Mouse (Mus musculus) hindbrain, postnatal 0 days (tissue): ENCODE data around the gene Stx6. TPM values are rescaled to one million over a fixed set of nuclear protein-coding genes. Genes with fewer than 3 reads are reported as not detected.

Experiments used
- ATAC-seq: fragments of 200-750 bp; cut with Nextera tagmentation; 2 replicates; pipeline ENCODE4 v1.8.0; 2017; ENCODE audit warnings: mild to moderate bottlenecking, moderate TSS enrichment, moderate library complexity
- DNase-seq: peaks from one replicate; pipeline ENCODE4 v3.0.0-alpha.2; 2015; ENCODE audit warnings: low spot score
- H3K27ac ChIP-seq: fragments of 300-500 bp; sonication (generic); 2 replicates; pipeline ENCODE4 v1.5.1; 2014; ENCODE audit warnings: mild to moderate bottlenecking
- H3K27me3 ChIP-seq: fragments of 300-500 bp; sonication (generic); 2 replicates; pipeline ENCODE4 v1.6.1; 2014; ENCODE audit warnings: low read length, mixed read lengths; ENCODE audit not compliant: insufficient read depth
- H3K36me3 ChIP-seq: fragments of 300-500 bp; sonication (generic); 2 replicates; pipeline ENCODE4 v1.6.1; 2014; ENCODE audit warnings: low read length, mixed read lengths; ENCODE audit not compliant: insufficient read depth
- H3K4me1 ChIP-seq: fragments of 300-500 bp; sonication (generic); 2 replicates; pipeline ENCODE4 v1.6.1; 2014; ENCODE audit warnings: antibody characterized with exemption, low read length, mixed read lengths; ENCODE audit not compliant: insufficient read depth
- H3K4me2 ChIP-seq: fragments of 300-500 bp; sonication (generic); 2 replicates; pipeline ENCODE4 v1.6.1; 2014; ENCODE audit warnings: low read depth, mild to moderate bottlenecking, low read length, moderate library complexity, mixed read lengths
- H3K4me3 ChIP-seq: fragments of 300-500 bp; sonication (generic); 2 replicates; pipeline ENCODE4 v1.5.1; 2014; ENCODE audit warnings: low read length
- H3K9ac ChIP-seq: fragments of 300-500 bp; sonication (generic); replicated peaks from 2 replicates; pipeline ENCODE4 v1.6.1; 2014; ENCODE audit warnings: mild to moderate bottlenecking, low read length, moderate library complexity, mixed read lengths
- H3K9me3 ChIP-seq: fragments of 300-500 bp; sonication (generic); 2 replicates; pipeline ENCODE4 v1.6.1; 2016; ENCODE audit warnings: low read length, mixed read lengths
- CTCF ChIP-seq: IDR thresholded peaks from 2 replicates; pipeline ENCODE4 v1.5.1; 2016; ENCODE audit warnings: antibody characterized with exemption, control low read depth, low read depth
- WGBS: fragments of 180-500 bp; shearing (Covaris S2); extraction: QIAGEN DNeasy Blood & Tissue Kit; methylation state at CpG from one replicate; pipeline ENCODE4 v1.1.7; 2014; 5-methylcytosine and 5-hydroxymethylcytosine counted together
- polyA plus RNA-seq: library from polyadenylated mRNA; unstranded; fragments of >200 nt; fragmentation: Nextera tagmentation; extraction: Ambion mirVana; gene quantifications from 2 replicates; pipeline ENCODE4 v1.2.1, GENCODE M21; 2015
- total RNA-seq: library from RNA; depleted of rRNA; stranded (reverse); fragments of >200 nt; gene quantifications from 2 replicates; pipeline ENCODE4 v1.2.3, GENCODE M21; 2014

The Stx6 gene
- total and polyA plus RNA-seq, 2 experiments from 2014 or later, result 82.2 to 84.2 TPM

DNA sequence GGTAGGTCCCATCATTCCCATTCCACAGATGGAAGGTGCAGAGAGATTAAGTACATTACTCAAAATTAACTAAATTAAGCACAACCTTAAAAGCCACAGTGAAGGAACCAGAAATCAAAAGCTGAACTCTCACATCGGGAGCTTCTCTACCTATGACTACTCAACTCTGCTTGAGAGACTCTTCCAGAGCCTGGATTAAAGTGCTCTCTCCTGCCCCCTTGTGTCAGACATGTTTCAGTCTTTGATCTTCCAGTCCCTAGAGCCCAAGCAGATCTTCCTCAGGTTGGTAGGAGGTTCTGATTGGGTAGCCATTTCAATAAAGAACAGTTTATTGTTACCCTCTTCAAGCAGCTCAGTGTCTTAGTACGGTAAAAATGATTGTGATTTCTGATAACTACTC lies 18.4 kb upstream of the Stx6 start:
- no peak overlapping the region for H3K27ac ChIP-seq
- 74% methylated on average over 2 of the region's 2 CpGs for WGBS

DNA sequence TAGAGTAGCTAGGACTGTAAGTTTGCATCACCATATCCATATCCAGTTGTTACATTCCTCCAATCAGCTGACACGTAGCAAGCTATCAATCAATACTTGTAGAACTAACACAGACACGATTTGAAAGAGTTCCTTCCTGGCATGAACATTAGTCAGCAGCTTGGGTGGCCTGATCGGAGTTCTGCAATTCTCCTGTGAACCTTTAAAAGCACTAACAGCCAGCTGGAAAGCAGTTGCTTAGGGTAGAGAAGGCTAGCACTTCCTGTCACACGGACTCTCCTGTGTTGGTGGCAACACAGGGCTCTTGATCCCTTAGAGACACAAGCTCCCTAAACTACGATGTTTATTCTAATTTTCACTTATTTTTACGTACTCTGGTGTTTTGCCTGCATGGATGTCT lies 12.9 kb upstream of the Stx6 start:
- Histone ChIP-seq H3K27ac (no peak overlapping the region), H3K36me3 (no peaks in the 10 kb centered on the region), H3K4me1 (no peaks in the 10 kb centered on the region), H3K4me2 (peak overlapping the region; percentile 18; the same call in 1 of the 2 replicates), H3K4me3 (no peak overlapping the region; the same call in 1 of the 2 replicates), H3K27me3 (no peaks in the 10 kb centered on the region), H3K9me3 (no peaks in the 10 kb centered on the region), H3K9ac (no peak overlapping the region; the same call in 1 of the 2 replicates)
- ATAC-seq (no peak), DNase-seq (no peak)
- no peak for TF ChIP-seq CTCF
- WGBS, result 53% methylated on average over 6 of the region's 6 CpGs

More for the DNA sequence above, 18.4 kb upstream of the Stx6 start:
- Histone ChIP-seq H3K27me3 (no peaks in the 10 kb centered on the region), H3K9me3 (no peaks in the 10 kb centered on the region), H3K4me2 (no peak overlapping the region), H3K4me3 (no peak overlapping the region), H3K9ac (no peak overlapping the region), H3K36me3 (no peaks in the 10 kb centered on the region), H3K4me1 (no peaks in the 10 kb centered on the region)
- ATAC-seq, result no peak
- peak; percentile 51 for TF ChIP-seq CTCF
- peak; percentile 39 for DNase-seq

- WGBS, result 45% methylated on average over 8 of the region's 8 CpGs
- Histone ChIP-seq H3K9ac (no peak within 1 kb of the TSS; the same call in 1 of the 2 replicates), H3K27ac (no peak within 1 kb of the TSS; the same call in 1 of the 2 replicates), H3K4me1 (no peaks in the 10 kb centered on the region), H3K36me3 (no peaks in the 10 kb centered on the region), H3K4me2 (peak within 1 kb of the TSS; percentile 49), H3K27me3 (no peaks in the 10 kb centered on the region), H3K4me3 (peak within 1 kb of the TSS; percentile 29), H3K9me3 (no peaks in the 10 kb centered on the region)
- TF ChIP-seq CTCF, result no peak
- peak; percentile 94 for ATAC-seq
- DNase-seq, result peak; percentile 92
Observed at GRCm38 (mm10) chr1:155146572-155146980, 11.9 kb upstream of the Stx6 start, which contains the start of gene Mr1. Gene Mr1 (minus strand): TSS chr1:155146814.

- H3K4me3 ChIP-seq, result no peak overlapping the region
- 80% methylated on average over 2 of the region's 2 CpGs for WGBS
- no peak overlapping the region for H3K4me2 ChIP-seq
- DNase-seq (no peak), ATAC-seq (no peak)
- H3K36me3 ChIP-seq, result no peaks in the 10 kb centered on the region
- no peaks in the 10 kb centered on the region for H3K4me1 ChIP-seq
- no peak overlapping the region for H3K9ac ChIP-seq
- no peak for TF ChIP-seq CTCF
- no peaks in the 10 kb centered on the region for H3K9me3 ChIP-seq
- no peaks in the 10 kb centered on the region for H3K27me3 ChIP-seq
- H3K27ac ChIP-seq, result no peak overlapping the region
Observed at GRCm38 (mm10) chr1:155147228-155147627, 11.3 kb upstream of the Stx6 start.

GRCm38 (mm10) chr1:155149403-155149802 lies 9.1 kb upstream of the Stx6 start:
- Histone ChIP-seq H3K36me3 (no peaks in the 10 kb centered on the region), H3K9ac (no peak overlapping the region), H3K9me3 (no peaks in the 10 kb centered on the region), H3K4me2 (no peak overlapping the region), H3K4me1 (no peaks in the 10 kb centered on the region), H3K27me3 (no peaks in the 10 kb centered on the region), H3K27ac (no peak overlapping the region), H3K4me3 (no peak overlapping the region)
- 82% methylated on average over 3 of the region's 3 CpGs for WGBS
- DNase-seq (no peak), ATAC-seq (no peak)
- no peak for TF ChIP-seq CTCF

DNA sequence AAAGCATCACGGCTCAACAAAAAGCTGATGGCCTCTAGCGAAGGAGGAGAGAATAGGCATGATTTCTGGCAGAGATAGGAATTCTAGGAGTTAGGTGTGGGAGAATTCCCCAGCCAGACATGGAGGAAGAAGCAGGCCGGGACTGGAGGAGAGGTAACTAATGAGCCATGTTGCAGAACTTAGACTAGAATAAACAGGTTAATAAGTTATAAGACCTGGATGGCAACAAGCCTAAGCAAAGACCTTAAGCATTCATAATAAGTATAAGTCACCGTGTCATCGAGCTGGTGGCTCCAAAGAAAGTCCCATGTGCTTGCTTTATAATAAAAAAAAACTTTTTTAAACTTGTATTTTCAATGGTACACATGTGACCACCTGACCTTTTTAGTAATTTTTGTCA lies 7.7 kb upstream of the Stx6 start:
- Histone ChIP-seq H3K4me3 (no peak overlapping the region), H3K27ac (no peak overlapping the region), H3K27me3 (no peaks in the 10 kb centered on the region), H3K4me1 (no peaks in the 10 kb centered on the region), H3K9me3 (no peaks in the 10 kb centered on the region), H3K9ac (no peak overlapping the region), H3K4me2 (no peak overlapping the region), H3K36me3 (no peaks in the 10 kb centered on the region)
- DNase-seq (no peak), ATAC-seq (no peak)
- 85% methylated on average over 5 of the region's 5 CpGs for WGBS
- no peak for TF ChIP-seq CTCF

DNA sequence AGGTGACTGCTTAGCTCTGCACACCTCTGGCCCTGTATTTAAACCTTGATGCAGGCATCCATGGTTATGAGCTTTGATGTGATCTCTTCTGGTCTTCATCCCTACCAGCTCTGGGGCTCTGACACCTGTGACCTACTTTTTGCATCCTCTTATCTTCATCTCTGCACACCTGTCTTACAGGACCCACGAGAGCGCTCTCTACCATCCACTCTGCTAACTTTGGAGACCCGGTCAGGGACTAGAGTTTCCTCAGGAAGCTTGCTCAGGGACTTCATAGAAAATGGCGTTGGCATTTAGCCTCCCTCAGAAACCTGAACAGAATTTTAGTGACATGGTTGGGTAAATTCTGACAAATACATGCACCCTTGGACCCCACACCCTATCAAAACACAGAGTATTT lies 4.6 kb upstream of the Stx6 start:
- H3K4me2 ChIP-seq, result no peak overlapping the region
- ATAC-seq (no peak), DNase-seq (no peak)
- H3K9ac ChIP-seq, result no peak overlapping the region
- no peaks in the 10 kb centered on the region for H3K4me1 ChIP-seq
- H3K9me3 ChIP-seq, result no peaks in the 10 kb centered on the region
- no peak for TF ChIP-seq CTCF
- no peaks in the 10 kb centered on the region for H3K36me3 ChIP-seq
- no peak overlapping the region for H3K27ac ChIP-seq
- no peaks in the 10 kb centered on the region for H3K27me3 ChIP-seq
- WGBS, result 74% methylated on average over 4 of the region's 4 CpGs
- H3K4me3 ChIP-seq, result no peak overlapping the region
